Mouse (Mus musculus): Measurements from ENCODE around the gene Nubpl. TPM values are rescaled to one million over a fixed set of nuclear protein-coding genes. Genes with fewer than 3 reads are reported as not detected.
"Not testable (repeated sequence)": the region's sequence is repeated elsewhere in the genome, so short reads cannot be mapped to it uniquely, and the experiment has no call there.

Nubpl gene
- polyA plus RNA-seq, 1 experiment from 2014 or later, result 17.6 TPM

DNA sequence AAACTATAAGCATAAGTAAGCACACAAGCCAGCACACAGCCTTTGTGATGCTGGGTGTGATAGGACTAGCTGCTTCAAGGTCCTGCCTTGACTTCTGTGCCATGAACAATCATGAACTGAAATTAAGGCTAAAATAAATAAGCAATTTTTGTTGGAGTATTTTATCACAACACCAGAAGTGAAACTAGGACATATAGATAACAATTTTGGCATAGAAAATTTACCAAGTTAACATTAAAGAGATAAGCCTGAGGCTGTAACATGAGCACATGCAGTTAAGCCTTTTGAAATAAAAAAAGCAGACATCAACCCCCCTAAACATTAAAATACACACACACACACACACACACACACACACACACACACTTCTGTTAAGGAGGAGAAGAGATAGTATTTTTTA, 66.9 kb downstream of the Nubpl start:
- Histone ChIP-seq H3K4me1 (no peaks in the 10 kb centered on the region), H3K27ac (replicated peaks) (no peak overlapping the region), H3K27me3 (replicated peaks; ENCODE audit: low read depth, poor library complexity, severe bottlenecking) (no peaks in the 10 kb centered on the region), H3K4me3 (no peak overlapping the region), H3K9me3 (no peaks in the 10 kb centered on the region), H3K36me3 (replicated peaks) (peaks cover 3% of the 10 kb centered on the region; the same call in 1 of the 2 replicates)
- no peak for DNase-seq (ENCODE audit: low spot score)

GRCm38 (mm10) chr12:52186205-52186793, 88.8 kb downstream of the Nubpl start:
- H3K27me3 ChIP-seq (replicated peaks; ENCODE audit: low read depth, poor library complexity, severe bottlenecking), result no peaks in the 10 kb centered on the region
- no peak overlapping the region for H3K4me3 ChIP-seq
- peaks cover 18% of the 10 kb centered on the region for H3K4me1 ChIP-seq
- 43% methylated on average over 1 of the region's 1 CpGs for WGBS
- DNase-seq (ENCODE audit: low spot score), result peak; percentile 32
- H3K36me3 ChIP-seq (replicated peaks), result no peaks in the 10 kb centered on the region
- H3K9me3 ChIP-seq, result no peaks in the 10 kb centered on the region
- H3K27ac ChIP-seq (replicated peaks), result peak overlapping the region; percentile 77

DNA sequence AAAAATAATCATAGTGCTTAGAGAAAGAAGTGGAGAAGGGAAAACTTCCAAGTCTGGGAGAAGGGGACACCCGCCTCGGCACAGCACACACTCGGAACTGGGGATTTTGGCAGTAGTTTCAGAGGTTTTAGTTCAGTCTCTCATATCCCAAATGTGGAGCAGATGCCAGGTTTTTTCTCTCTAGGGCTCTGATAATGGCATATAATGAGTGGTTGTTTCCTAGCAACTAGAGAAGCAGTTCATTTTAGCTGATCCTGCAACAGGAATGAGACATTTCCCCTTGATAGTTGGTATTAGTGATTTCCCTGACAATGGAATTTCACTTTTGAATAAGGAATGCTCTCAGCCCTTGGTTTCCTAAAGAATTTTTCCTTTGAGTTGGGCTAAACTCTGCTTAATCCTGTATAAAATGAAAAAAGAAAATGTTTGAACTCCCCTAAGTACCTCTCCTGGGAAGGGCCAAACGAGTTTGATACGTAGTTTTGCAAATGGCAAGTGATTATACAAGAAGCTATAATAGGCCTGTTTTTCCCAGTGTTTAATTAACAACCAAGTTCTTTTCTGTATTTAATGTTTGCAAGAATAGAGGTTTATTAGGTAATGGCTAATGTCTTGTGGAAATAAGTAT, 89.5 kb downstream of the Nubpl start:
- H3K9me3 ChIP-seq, result no peaks in the 10 kb centered on the region
- peak; percentile 15 for DNase-seq (ENCODE audit: low spot score)
- H3K4me3 ChIP-seq, result no peak overlapping the region
- peaks cover 18% of the 10 kb centered on the region for H3K4me1 ChIP-seq
- 58% methylated on average over 5 of the region's 5 CpGs for WGBS
- no peaks in the 10 kb centered on the region for H3K36me3 ChIP-seq (replicated peaks)
- no peaks in the 10 kb centered on the region for H3K27me3 ChIP-seq (replicated peaks; ENCODE audit: low read depth, poor library complexity, severe bottlenecking)
- H3K27ac ChIP-seq (replicated peaks), result 0 out of 2 replicates have a peak overlapping the region, but pooled peaks have one; percentile 48

DNA sequence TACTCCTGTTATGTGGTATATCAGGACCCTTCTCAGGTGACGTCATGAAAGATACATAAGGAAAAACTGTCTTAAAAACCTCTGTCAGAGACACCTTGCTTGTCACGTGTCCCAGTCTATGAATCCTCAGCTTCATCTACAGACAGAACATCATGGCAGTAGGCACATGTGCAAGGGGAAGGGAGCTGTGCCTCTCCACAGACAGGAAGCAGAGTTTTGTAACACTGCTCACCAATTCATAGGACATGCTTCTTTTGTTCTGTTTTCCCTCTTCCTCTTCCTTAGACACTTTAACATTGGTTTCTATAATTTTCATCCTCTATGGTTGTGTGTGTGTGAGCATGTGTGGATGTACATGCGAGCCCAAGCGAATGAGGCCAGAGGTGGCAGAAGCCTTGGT, 100.9 kb downstream of the Nubpl start:
- Histone ChIP-seq H3K27me3 (replicated peaks; ENCODE audit: low read depth, poor library complexity, severe bottlenecking) (no peaks in the 10 kb centered on the region), H3K4me3 (no peak overlapping the region), H3K9me3 (no peaks in the 10 kb centered on the region), H3K36me3 (replicated peaks) (no peaks in the 10 kb centered on the region), H3K4me1 (0 out of 2 replicates have a peak, but pooled peaks cover 6% of the 10 kb centered on the region), H3K27ac (replicated peaks) (no peak overlapping the region; the same call in 1 of the 2 replicates)
- 70% methylated on average over 4 of the region's 4 CpGs for WGBS
- no peak for DNase-seq (ENCODE audit: low spot score)

- H3K4me3 ChIP-seq, result no peak overlapping the region
- H3K9me3 ChIP-seq, result no peaks in the 10 kb centered on the region
- H3K27me3 ChIP-seq (replicated peaks; ENCODE audit: low read depth, poor library complexity, severe bottlenecking), result no peaks in the 10 kb centered on the region
- H3K27ac ChIP-seq (replicated peaks), result no peak overlapping the region
- H3K4me1 ChIP-seq, result no peaks in the 10 kb centered on the region
- 83% methylated on average over 3 of the region's 3 CpGs for WGBS
- H3K36me3 ChIP-seq (replicated peaks), result no peaks in the 10 kb centered on the region
- no peak for DNase-seq (ENCODE audit: low spot score)
Observed at GRCm38 (mm10) chr12:52209121-52209610, 111.6 kb downstream of the Nubpl start.

DNA sequence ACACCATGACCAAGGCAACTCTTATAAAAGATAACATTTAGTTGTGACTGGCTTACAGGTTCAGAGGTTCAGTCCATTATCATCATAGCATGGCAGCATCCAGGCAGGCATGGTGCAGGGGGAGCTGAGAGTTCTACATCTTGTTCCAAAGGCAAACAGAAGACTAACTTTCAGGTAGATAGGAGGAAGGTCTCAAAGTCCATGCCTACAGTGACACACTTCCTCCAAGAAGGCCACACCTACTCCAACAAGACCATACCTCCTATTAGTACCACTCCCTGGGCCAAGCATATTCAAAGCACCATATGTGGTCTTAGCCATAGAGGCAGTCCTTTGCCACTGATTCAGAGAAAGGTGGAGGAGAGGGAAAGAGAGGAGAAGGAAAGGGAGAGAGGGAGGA, 113.6 kb downstream of the Nubpl start:
- H3K27me3 ChIP-seq (replicated peaks; ENCODE audit: low read depth, poor library complexity, severe bottlenecking), result no peaks in the 10 kb centered on the region
- no peaks in the 10 kb centered on the region for H3K4me1 ChIP-seq
- no peak for DNase-seq (ENCODE audit: low spot score)
- no peak overlapping the region for H3K4me3 ChIP-seq
- H3K36me3 ChIP-seq (replicated peaks), result no peaks in the 10 kb centered on the region
- no peak overlapping the region for H3K27ac ChIP-seq (replicated peaks)
- H3K9me3 ChIP-seq, result no peaks in the 10 kb centered on the region

DNA sequence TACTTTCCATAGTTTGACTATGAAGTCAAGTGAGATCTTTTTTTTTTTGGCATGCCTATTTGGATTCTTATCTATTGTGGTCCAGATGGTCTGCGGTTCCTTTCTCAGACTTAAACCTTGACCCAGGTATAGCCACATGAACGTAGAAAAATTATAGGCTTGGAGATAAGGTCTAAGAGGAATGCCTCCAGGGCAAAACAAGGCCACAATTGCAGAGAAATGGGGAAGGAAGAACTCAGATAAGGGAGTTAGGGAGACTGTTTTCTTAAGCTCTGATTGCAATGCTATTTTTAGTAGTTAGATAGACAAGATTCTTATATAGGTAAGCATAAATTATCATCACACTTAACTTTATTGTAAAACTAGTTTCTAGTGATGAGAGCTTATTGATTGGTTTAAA, 117.3 kb downstream of the Nubpl start:
- 72% methylated on average over 2 of the region's 2 CpGs for WGBS
- no peaks in the 10 kb centered on the region for H3K4me1 ChIP-seq

DNA sequence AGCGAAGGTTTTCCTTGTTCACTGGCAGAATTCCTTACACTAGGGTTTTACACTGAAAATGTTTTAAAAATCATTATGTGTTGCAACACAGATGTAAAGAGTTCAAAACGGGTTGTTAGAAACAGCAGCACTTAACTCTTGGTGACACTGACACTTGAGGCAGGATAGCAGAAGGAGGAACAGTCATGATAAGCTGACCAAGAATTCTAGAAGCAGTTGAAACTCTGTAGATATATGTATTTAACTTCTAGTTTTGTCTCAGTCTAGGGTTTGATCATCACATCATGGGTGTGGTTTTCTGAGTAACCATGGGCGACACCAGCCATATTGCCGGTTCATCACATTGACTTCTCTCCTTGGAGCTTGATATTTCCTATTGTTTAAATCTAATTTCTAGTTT, 127.4 kb downstream of the Nubpl start:
- Histone ChIP-seq H3K36me3 (replicated peaks) (no peaks in the 10 kb centered on the region), H3K27me3 (replicated peaks; ENCODE audit: low read depth, poor library complexity, severe bottlenecking) (no peaks in the 10 kb centered on the region), H3K9me3 (no peaks in the 10 kb centered on the region), H3K4me3 (no peak overlapping the region), H3K27ac (replicated peaks) (no peak overlapping the region), H3K4me1 (no peaks in the 10 kb centered on the region)
- DNase-seq (ENCODE audit: low spot score), result no peak
- WGBS, result 89% methylated on average over 4 of the region's 4 CpGs

More for the DNA sequence above, 117.3 kb downstream of the Nubpl start:
- no peak for DNase-seq (ENCODE audit: low spot score)
- no peaks in the 10 kb centered on the region for H3K27me3 ChIP-seq (replicated peaks; ENCODE audit: low read depth, poor library complexity, severe bottlenecking)
- H3K27ac ChIP-seq (replicated peaks), result no peak overlapping the region
- no peak overlapping the region for H3K4me3 ChIP-seq
- H3K36me3 ChIP-seq (replicated peaks), result no peaks in the 10 kb centered on the region
- H3K9me3 ChIP-seq, result no peaks in the 10 kb centered on the region

GRCm38 (mm10) chr12:52228746-52229145, 131.2 kb downstream of the Nubpl start:
- Histone ChIP-seq H3K4me3 (no peak overlapping the region), H3K27ac (replicated peaks) (no peak overlapping the region), H3K9me3 (no peaks in the 10 kb centered on the region), H3K36me3 (replicated peaks) (no peaks in the 10 kb centered on the region), H3K27me3 (replicated peaks; ENCODE audit: low read depth, poor library complexity, severe bottlenecking) (no peaks in the 10 kb centered on the region), H3K4me1 (no peaks in the 10 kb centered on the region)
- WGBS, result 94% methylated on average over 3 of the region's 3 CpGs
- no peak for DNase-seq (ENCODE audit: low spot score)

DNA sequence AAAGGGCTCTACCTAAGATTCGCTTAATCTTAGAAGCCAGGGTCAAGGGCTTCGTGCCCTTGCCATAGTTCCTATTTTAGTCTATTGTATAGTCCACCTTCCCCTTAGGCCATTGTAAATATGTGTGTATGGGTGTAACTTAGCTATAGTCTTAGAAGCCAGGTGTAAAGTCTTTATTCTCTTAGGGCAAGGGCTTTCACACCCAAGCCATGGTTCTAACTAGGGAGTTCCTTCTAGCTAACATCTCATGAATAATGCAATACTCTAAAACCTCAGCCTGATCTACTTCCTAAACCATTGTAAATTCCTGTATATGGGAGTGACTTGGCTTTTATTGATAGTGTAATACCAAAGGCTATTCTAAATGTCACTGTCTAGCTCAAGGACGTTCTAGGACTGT, 134.4 kb downstream of the Nubpl start:
- not testable (repeated sequence) for H3K9me3 ChIP-seq; H3K36me3 ChIP-seq (replicated peaks); H3K4me1 ChIP-seq; H3K27me3 ChIP-seq (replicated peaks; ENCODE audit: low read depth, poor library complexity, severe bottlenecking); H3K27ac ChIP-seq (replicated peaks); H3K4me3 ChIP-seq; DNase-seq (ENCODE audit: low spot score)
- WGBS, result 85% methylated on average over 3 of the region's 3 CpGs

- Histone ChIP-seq H3K36me3 (replicated peaks) (no peaks in the 10 kb centered on the region), H3K4me1 (no peaks in the 10 kb centered on the region), H3K4me3 (no peak overlapping the region), H3K9me3 (no peaks in the 10 kb centered on the region), H3K27ac (replicated peaks) (no peak overlapping the region), H3K27me3 (replicated peaks; ENCODE audit: low read depth, poor library complexity, severe bottlenecking) (no peaks in the 10 kb centered on the region)
- 87% methylated on average over 2 of the region's 2 CpGs for WGBS
- DNase-seq (ENCODE audit: low spot score), result no peak
Observed at GRCm38 (mm10) chr12:52242712-52243111, 145.2 kb downstream of the Nubpl start.

GRCm38 (mm10) chr12:52247438-52247837, 149.9 kb downstream of the Nubpl start:
- Histone ChIP-seq H3K27ac (replicated peaks) (no peak overlapping the region), H3K4me1 (no peaks in the 10 kb centered on the region), H3K36me3 (replicated peaks) (no peaks in the 10 kb centered on the region), H3K4me3 (no peak overlapping the region), H3K9me3 (no peaks in the 10 kb centered on the region), H3K27me3 (replicated peaks; ENCODE audit: low read depth, poor library complexity, severe bottlenecking) (no peaks in the 10 kb centered on the region)
- DNase-seq (ENCODE audit: low spot score), result no peak
- WGBS, result 90% methylated on average over 9 of the region's 9 CpGs

- H3K9me3 ChIP-seq, result no peaks in the 10 kb centered on the region
- H3K4me3 ChIP-seq, result no peak overlapping the region
- 90% methylated on average over 2 of the region's 2 CpGs for WGBS
- no peak for DNase-seq (ENCODE audit: low spot score)
- H3K27me3 ChIP-seq (replicated peaks; ENCODE audit: low read depth, poor library complexity, severe bottlenecking), result no peaks in the 10 kb centered on the region
- no peaks in the 10 kb centered on the region for H3K36me3 ChIP-seq (replicated peaks)
- no peak overlapping the region for H3K27ac ChIP-seq (replicated peaks)
- no peaks in the 10 kb centered on the region for H3K4me1 ChIP-seq
Observed at GRCm38 (mm10) chr12:52248531-52248930, 151.0 kb downstream of the Nubpl start.

Measured in embryonic facial prominence, embryonic 10.5 days (tissue).